Mouse (Mus musculus): ENCODE results near the gene Olfr967.

GRCm38 (mm10) chr9:39708958-39709357, 37.1 kb upstream of the Olfr967 start:
- TF ChIP-seq POLR2A (IDR thresholded peaks at IDR 0.05; ENCODE audit: insufficient read depth, low read depth, low read length) (no peak), CTCF (IDR thresholded peaks at IDR 0.05; ENCODE audit: insufficient read depth, low read depth, low read length) (no peak)

Data from olfactory bulb, adult 2 months (tissue).